Mouse (Mus musculus): ENCODE data around the gene Tmem184a. TPM values are rescaled to one million over a fixed set of nuclear protein-coding genes. Genes with fewer than 3 reads are reported as not detected.
A peak's percentile ranks its signal among the peaks of the same experiment; 100 is the strongest.

Tmem184a gene
- 72.0 and 84.3 TPM in 2 replicates for polyA plus RNA-seq (2015; fragmentation: Nextera tagmentation; extraction: Ambion mirVana)

GRCm38 (mm10) chr5:139819538-139820181, at the start of gene Tmem184a:
Tmem184a (minus strand) TSS chr5:139819917.
- H3K9ac ChIP-seq (ENCODE audit: low read length) = peak within 1 kb of the TSS; percentile 43
- H3K27ac ChIP-seq (replicated peaks) = peak within 1 kb of the TSS; percentile 86
- no peaks in the 10 kb centered on the region for H3K27me3 ChIP-seq (ENCODE audit: control insufficient read depth, insufficient read depth, low read length)
- H3K9me3 ChIP-seq (ENCODE audit: control insufficient read depth, low read length) = no peaks in the 10 kb centered on the region
- ATAC-seq (ENCODE audit: low FRiP score, low TSS enrichment) (peak; percentile 63), DNase-seq (ENCODE audit: low spot score) (peak; percentile 73)
- WGBS = 64% methylated on average over 9 of the region's 9 CpGs
- H3K4me3 ChIP-seq (ENCODE audit: low read depth, low read length) = peak within 1 kb of the TSS; percentile 10; the same call in 1 of the 2 replicates
- TF ChIP-seq CTCF (IDR thresholded peaks at IDR 0.05; ENCODE audit: low read depth) (no peak), EP300 (optimal IDR thresholded peaks at IDR 0.05) (no peak)
- no peaks in the 10 kb centered on the region for H3K4me1 ChIP-seq (replicated peaks; ENCODE audit: control insufficient read depth, insufficient read depth)
- H3K36me3 ChIP-seq (ENCODE audit: control insufficient read depth, insufficient read depth, low read length) = peaks cover 8% of the 10 kb centered on the region; the same call in 1 of the 2 replicates
- peak within 1 kb of the TSS; percentile 32 for H3K4me2 ChIP-seq (replicated peaks; ENCODE audit: low read depth)

- Histone ChIP-seq H3K9ac (ENCODE audit: low read length) (no peak overlapping the region), H3K9me3 (ENCODE audit: control insufficient read depth, low read length) (no peaks in the 10 kb centered on the region), H3K27ac (replicated peaks) (no peak overlapping the region), H3K27me3 (ENCODE audit: control insufficient read depth, insufficient read depth, low read length) (no peaks in the 10 kb centered on the region), H3K4me1 (replicated peaks; ENCODE audit: control insufficient read depth, insufficient read depth) (no peaks in the 10 kb centered on the region), H3K4me3 (ENCODE audit: low read depth, low read length) (no peak overlapping the region), H3K4me2 (replicated peaks; ENCODE audit: low read depth) (no peak overlapping the region), H3K36me3 (ENCODE audit: control insufficient read depth, insufficient read depth, low read length) (no peaks in the 10 kb centered on the region)
- WGBS = 27% methylated on average over 4 of the region's 4 CpGs
- DNase-seq (ENCODE audit: low spot score) (peak; percentile 60), ATAC-seq (ENCODE audit: low FRiP score, low TSS enrichment) (no peak)
- no peak for TF ChIP-seq CTCF (IDR thresholded peaks at IDR 0.05; ENCODE audit: low read depth)
- no peak for TF ChIP-seq EP300 (optimal IDR thresholded peaks at IDR 0.05)
Measured at GRCm38 (mm10) chr5:139862759-139863158, 43.0 kb upstream of the Tmem184a start.

- DNase-seq (ENCODE audit: low spot score) (no peak), ATAC-seq (ENCODE audit: low FRiP score, low TSS enrichment) (no peak)
- H3K27ac ChIP-seq (replicated peaks) = no peak overlapping the region
- H3K9me3 ChIP-seq (ENCODE audit: control insufficient read depth, low read length) = no peaks in the 10 kb centered on the region
- H3K4me3 ChIP-seq (ENCODE audit: low read depth, low read length) = no peak overlapping the region
- no peak overlapping the region for H3K9ac ChIP-seq (ENCODE audit: low read length)
- H3K4me2 ChIP-seq (replicated peaks; ENCODE audit: low read depth) = no peak overlapping the region
- 54% methylated on average over 15 of the region's 15 CpGs for WGBS
- no peaks in the 10 kb centered on the region for H3K4me1 ChIP-seq (replicated peaks; ENCODE audit: control insufficient read depth, insufficient read depth)
- H3K36me3 ChIP-seq (ENCODE audit: control insufficient read depth, insufficient read depth, low read length) = no peaks in the 10 kb centered on the region
- no peaks in the 10 kb centered on the region for H3K27me3 ChIP-seq (ENCODE audit: control insufficient read depth, insufficient read depth, low read length)
- TF ChIP-seq CTCF (IDR thresholded peaks at IDR 0.05; ENCODE audit: low read depth) (no peak), EP300 (optimal IDR thresholded peaks at IDR 0.05) (no peak)
Measured at GRCm38 (mm10) chr5:139860328-139861104, 40.8 kb upstream of the Tmem184a start.

- WGBS = 68% methylated on average over 12 of the region's 12 CpGs
- Histone ChIP-seq H3K4me2 (replicated peaks; ENCODE audit: low read depth) (no peak overlapping the region), H3K27me3 (ENCODE audit: control insufficient read depth, insufficient read depth, low read length) (no peaks in the 10 kb centered on the region; the same call in 1 of the 2 replicates), H3K4me3 (ENCODE audit: low read depth, low read length) (no peak overlapping the region), H3K9ac (ENCODE audit: low read length) (no peak overlapping the region), H3K4me1 (replicated peaks; ENCODE audit: control insufficient read depth, insufficient read depth) (no peaks in the 10 kb centered on the region), H3K36me3 (ENCODE audit: control insufficient read depth, insufficient read depth, low read length) (no peaks in the 10 kb centered on the region), H3K27ac (replicated peaks) (no peak overlapping the region), H3K9me3 (ENCODE audit: control insufficient read depth, low read length) (no peaks in the 10 kb centered on the region)
- no peak for TF ChIP-seq CTCF (IDR thresholded peaks at IDR 0.05; ENCODE audit: low read depth)
- no peak for TF ChIP-seq EP300 (optimal IDR thresholded peaks at IDR 0.05)
- ATAC-seq (ENCODE audit: low FRiP score, low TSS enrichment) (no peak), DNase-seq (ENCODE audit: low spot score) (no peak)
Measured at GRCm38 (mm10) chr5:139849626-139850320, 30.1 kb upstream of the Tmem184a start.

- Histone ChIP-seq H3K9me3 (ENCODE audit: control insufficient read depth, low read length) (no peaks in the 10 kb centered on the region), H3K27ac (replicated peaks) (no peak overlapping the region), H3K4me3 (ENCODE audit: low read depth, low read length) (no peak overlapping the region), H3K4me2 (replicated peaks; ENCODE audit: low read depth) (no peak overlapping the region), H3K9ac (ENCODE audit: low read length) (no peak overlapping the region), H3K36me3 (ENCODE audit: control insufficient read depth, insufficient read depth, low read length) (no peaks in the 10 kb centered on the region), H3K27me3 (ENCODE audit: control insufficient read depth, insufficient read depth, low read length) (no peaks in the 10 kb centered on the region), H3K4me1 (replicated peaks; ENCODE audit: control insufficient read depth, insufficient read depth) (no peaks in the 10 kb centered on the region)
- ATAC-seq (ENCODE audit: low FRiP score, low TSS enrichment) = no peak
- DNase-seq (ENCODE audit: low spot score) = no peak
- WGBS = 46% methylated on average over 3 of the region's 3 CpGs
- TF ChIP-seq EP300 (optimal IDR thresholded peaks at IDR 0.05) (no peak), CTCF (IDR thresholded peaks at IDR 0.05; ENCODE audit: low read depth) (no peak)
Measured at GRCm38 (mm10) chr5:139839142-139839541, 19.4 kb upstream of the Tmem184a start.
